Mouse (Mus musculus) thymus, postnatal 0 days (tissue): ENCODE results near the gene Gnb4. TPM values are rescaled to one million over a fixed set of nuclear protein-coding genes. Genes with fewer than 3 reads are reported as not detected.

Source experiments
- DNase-seq: peaks from one replicate; pipeline ENCODE4 v3.0.0-alpha.2; 2015; ENCODE audit warnings: low spot score
- polyA plus RNA-seq: library from polyadenylated mRNA; unstranded; fragments of >200 nt; fragmentation: Nextera tagmentation; extraction: Ambion mirVana; gene quantifications from 2 replicates; pipeline ENCODE4 v1.2.1, GENCODE M21; 2015

Gnb4 gene
- polyA plus RNA-seq: 43.3 and 45.5 TPM in 2 replicates

GRCm38 (mm10) chr3:32616331-32617052, at the start of gene Gnb4:
Gene Gnb4 (minus strand): TSS chr3:32616585.
- peak; percentile 32 for DNase-seq

- no peak for DNase-seq
These were observed 45.2 kb upstream of the Gnb4 start for GRCm38 (mm10) chr3:32661556-32661930.

- DNase-seq: peak; percentile 17
These were observed 44.6 kb upstream of the Gnb4 start for GRCm38 (mm10) chr3:32660831-32661555.

GRCm38 (mm10) chr3:32660276-32660675, 43.9 kb upstream of the Gnb4 start:
- no peak for DNase-seq

GRCm38 (mm10) chr3:32659506-32659905, 43.1 kb upstream of the Gnb4 start:
- DNase-seq: no peak

- no peak for DNase-seq
These were observed 42.4 kb upstream of the Gnb4 start for GRCm38 (mm10) chr3:32658821-32659220.

- no peak for DNase-seq
These were observed 42.0 kb upstream of the Gnb4 start for GRCm38 (mm10) chr3:32658401-32658800.

- DNase-seq: no peak
These were observed 40.1 kb upstream of the Gnb4 start for GRCm38 (mm10) chr3:32656398-32656994.

- DNase-seq: peak; percentile 11
These were observed 39.6 kb upstream of the Gnb4 start for GRCm38 (mm10) chr3:32655994-32656393.

- no peak for DNase-seq
These were observed 36.4 kb upstream of the Gnb4 start for GRCm38 (mm10) chr3:32652739-32653138.

- no peak for DNase-seq
These were observed 32.9 kb upstream of the Gnb4 start for GRCm38 (mm10) chr3:32649284-32649683.

GRCm38 (mm10) chr3:32646918-32647317, 30.5 kb upstream of the Gnb4 start:
- no peak for DNase-seq

GRCm38 (mm10) chr3:32644751-32645150, 28.4 kb upstream of the Gnb4 start:
- DNase-seq: no peak

- no peak for DNase-seq
These were observed 25.7 kb upstream of the Gnb4 start for GRCm38 (mm10) chr3:32642116-32642515.

GRCm38 (mm10) chr3:32638240-32638639, 21.9 kb upstream of the Gnb4 start:
- DNase-seq: no peak

- no peak for DNase-seq
These were observed 16.4 kb upstream of the Gnb4 start for GRCm38 (mm10) chr3:32632760-32633264.

GRCm38 (mm10) chr3:32630210-32630609, 13.8 kb upstream of the Gnb4 start:
- no peak for DNase-seq

GRCm38 (mm10) chr3:32628141-32628540, 11.8 kb upstream of the Gnb4 start:
- DNase-seq: no peak

GRCm38 (mm10) chr3:32622106-32622505, 5.7 kb upstream of the Gnb4 start:
- no peak for DNase-seq

- DNase-seq: no peak
These were observed 5.3 kb upstream of the Gnb4 start for GRCm38 (mm10) chr3:32621658-32622057.

GRCm38 (mm10) chr3:32617053-32617642, 763 bp upstream of the Gnb4 start:
- DNase-seq: no peak

- DNase-seq: no peak
These were observed 417 bp downstream of the Gnb4 start for GRCm38 (mm10) chr3:32616006-32616330.
